Mouse (Mus musculus): ENCODE measurements around the gene Irf2bp2. TPM values are rescaled to one million over a fixed set of nuclear protein-coding genes. Genes with fewer than 3 reads are reported as not detected.

Gene Irf2bp2
- polyA plus RNA-seq (2015; fragmentation: Nextera tagmentation; extraction: Ambion mirVana) = 8.0 and 8.2 TPM in 2 replicates

DNA sequence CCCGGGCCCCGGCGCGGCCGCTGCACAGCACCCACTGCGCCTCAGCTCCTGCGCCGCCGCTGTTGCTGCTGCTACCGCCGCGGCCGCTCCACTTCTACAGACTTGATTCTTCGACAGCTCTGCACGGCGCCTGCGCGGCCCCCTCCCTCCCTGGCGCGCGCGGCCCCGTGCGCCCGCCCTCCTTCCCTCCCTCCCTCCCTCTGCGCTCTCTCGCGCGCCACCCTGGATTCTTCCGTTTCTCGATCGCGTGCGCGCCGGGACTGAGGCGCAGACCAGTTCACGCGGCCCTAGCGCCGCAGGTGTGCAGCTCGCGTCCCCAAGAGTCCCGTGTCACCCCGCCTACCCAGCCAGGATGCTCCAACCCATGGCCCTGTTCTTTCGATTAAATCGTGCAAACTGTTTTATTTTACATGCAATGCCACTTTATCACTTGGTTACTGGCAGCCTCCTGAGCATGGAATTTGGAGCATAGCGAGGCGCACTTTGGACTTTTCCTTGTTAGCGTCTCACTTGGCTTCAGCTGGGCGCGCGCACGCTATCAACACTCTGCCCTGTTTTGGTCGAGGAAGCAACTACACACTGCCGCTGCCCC lies at the start of gene Irf2bp2:
Irf2bp2 (minus strand) TSS at position 98 of the 592 bp plus-strand sequence.
- Histone ChIP-seq H3K36me3 (ENCODE audit: control insufficient read depth, insufficient read depth, low read length) (0 out of 2 replicates have a peak, but pooled peaks cover 4% of the 10 kb centered on the region), H3K27me3 (replicated peaks; ENCODE audit: control insufficient read depth, insufficient read depth, low read length) (no peaks in the 10 kb centered on the region), H3K9me3 (ENCODE audit: control insufficient read depth, low read length) (no peaks in the 10 kb centered on the region), H3K9ac (ENCODE audit: low read depth, low read length) (peak within 1 kb of the TSS; percentile 96), H3K27ac (ENCODE audit: low read depth, low read length) (peak within 1 kb of the TSS; percentile 100), H3K4me1 (ENCODE audit: control insufficient read depth, insufficient read depth, low read depth, low read length) (peaks cover 29% of the 10 kb centered on the region), H3K4me3 (ENCODE audit: low read length) (peak within 1 kb of the TSS; percentile 99), H3K4me2 (ENCODE audit: low read length) (peak within 1 kb of the TSS; percentile 96)
- ATAC-seq = peak; percentile 66
- under 1% methylated on average over 49 of the region's 56 CpGs for WGBS

DNA sequence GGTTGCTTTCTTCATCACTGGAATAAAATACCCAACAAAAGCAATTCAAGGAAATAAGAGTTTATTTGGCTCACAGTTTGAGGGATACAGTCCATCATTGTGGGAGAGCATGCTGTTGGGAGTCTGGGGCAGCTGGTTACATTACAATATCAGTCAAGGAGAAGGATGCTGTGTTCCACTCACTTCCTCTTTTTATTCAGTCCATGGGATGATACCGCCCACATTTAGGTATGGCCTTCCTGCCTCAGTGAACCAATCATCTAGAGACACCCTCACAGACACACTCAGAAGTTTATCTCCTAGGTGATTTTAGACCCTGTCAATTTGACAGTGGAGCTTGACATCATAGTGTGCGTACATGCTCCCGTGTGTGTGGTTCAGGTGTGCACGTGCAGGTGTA lies 48.9 kb upstream of the Irf2bp2 start:
- ATAC-seq = no peak
- Histone ChIP-seq H3K9ac (ENCODE audit: low read depth, low read length) (no peak overlapping the region), H3K4me3 (ENCODE audit: low read length) (no peak overlapping the region), H3K9me3 (ENCODE audit: control insufficient read depth, low read length) (0 out of 2 replicates have a peak, but pooled peaks cover 3% of the 10 kb centered on the region), H3K36me3 (ENCODE audit: control insufficient read depth, insufficient read depth, low read length) (no peaks in the 10 kb centered on the region), H3K27ac (ENCODE audit: low read depth, low read length) (no peak overlapping the region), H3K4me1 (ENCODE audit: control insufficient read depth, insufficient read depth, low read depth, low read length) (no peaks in the 10 kb centered on the region), H3K4me2 (ENCODE audit: low read length) (no peak overlapping the region), H3K27me3 (replicated peaks; ENCODE audit: control insufficient read depth, insufficient read depth, low read length) (no peaks in the 10 kb centered on the region)
- 96% methylated on average over 4 of the region's 4 CpGs for WGBS

DNA sequence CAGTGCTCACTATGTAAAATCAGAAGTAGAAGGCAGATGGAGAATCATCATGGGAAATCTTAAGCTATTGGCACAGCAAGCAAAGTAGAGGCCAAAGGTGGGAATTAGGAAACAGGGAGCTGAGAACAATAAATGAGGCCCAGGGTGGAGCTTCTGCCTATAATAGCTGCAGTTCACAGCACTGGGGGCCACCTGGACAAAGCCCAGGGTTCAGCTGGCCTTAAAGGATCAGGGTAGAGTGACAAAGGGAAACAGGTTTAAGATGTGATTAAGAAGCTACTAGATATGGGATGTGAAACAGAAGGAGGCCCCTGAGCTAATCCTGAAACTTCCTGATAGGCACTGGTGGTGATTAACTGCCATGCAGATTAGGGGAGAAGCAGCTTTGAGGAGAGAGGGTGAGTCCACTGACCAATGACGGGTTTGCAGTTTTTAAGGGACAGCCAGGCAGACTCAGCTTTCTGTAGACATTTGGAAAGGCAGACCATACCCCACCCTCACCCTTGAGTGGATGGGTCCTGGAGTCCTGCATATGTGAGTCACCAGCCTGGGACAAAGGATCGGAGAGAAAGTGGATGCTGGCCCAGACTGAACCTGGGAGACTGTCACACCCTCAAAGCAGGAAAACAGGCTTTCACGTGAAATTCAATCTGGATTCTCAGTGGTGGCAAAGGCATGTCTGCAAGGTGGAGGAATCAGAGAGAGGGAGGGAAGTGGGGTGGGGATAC lies 47.9 kb upstream of the Irf2bp2 start:
- H3K27me3 ChIP-seq (replicated peaks; ENCODE audit: control insufficient read depth, insufficient read depth, low read length) = no peaks in the 10 kb centered on the region

DNA sequence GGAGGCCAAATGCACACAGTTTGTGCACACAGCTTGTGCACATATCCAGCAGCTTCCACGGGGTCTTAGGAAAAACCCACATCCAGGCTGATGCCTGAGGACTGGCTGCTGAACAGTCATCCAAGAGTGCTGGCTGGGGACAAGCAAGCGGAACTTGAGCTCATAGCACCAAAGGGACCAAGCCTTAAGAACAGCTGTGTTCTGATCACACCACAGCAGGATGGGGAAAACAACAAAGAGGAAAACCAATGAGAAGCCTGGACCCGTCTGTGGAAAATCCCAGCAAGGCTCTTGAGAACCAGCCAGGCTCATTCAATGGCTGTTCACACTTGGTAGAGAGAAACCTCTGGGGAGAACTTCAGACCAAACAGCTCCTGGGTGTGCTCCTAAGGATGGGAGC lies 45.4 kb upstream of the Irf2bp2 start:
- no peaks in the 10 kb centered on the region for H3K27me3 ChIP-seq (replicated peaks; ENCODE audit: control insufficient read depth, insufficient read depth, low read length)
- no peak overlapping the region; the same call in 1 of the 2 replicates for H3K9ac ChIP-seq (ENCODE audit: low read depth, low read length)
- no peak overlapping the region for H3K4me2 ChIP-seq (ENCODE audit: low read length)
- H3K9me3 ChIP-seq (ENCODE audit: control insufficient read depth, low read length) = 0 out of 2 replicates have a peak, but pooled peaks cover 3% of the 10 kb centered on the region
- no peak for ATAC-seq
- H3K27ac ChIP-seq (ENCODE audit: low read depth, low read length) = no peak overlapping the region
- no peaks in the 10 kb centered on the region for H3K36me3 ChIP-seq (ENCODE audit: control insufficient read depth, insufficient read depth, low read length)
- WGBS = 72% methylated on average over 3 of the region's 3 CpGs
- H3K4me1 ChIP-seq (ENCODE audit: control insufficient read depth, insufficient read depth, low read depth, low read length) = no peaks in the 10 kb centered on the region
- no peak overlapping the region for H3K4me3 ChIP-seq (ENCODE audit: low read length)

More for the DNA sequence above, 47.9 kb upstream of the Irf2bp2 start:
- ATAC-seq = no peak
- Histone ChIP-seq H3K9me3 (ENCODE audit: control insufficient read depth, low read length) (0 out of 2 replicates have a peak, but pooled peaks cover 3% of the 10 kb centered on the region), H3K4me2 (ENCODE audit: low read length) (no peak overlapping the region), H3K27ac (ENCODE audit: low read depth, low read length) (no peak overlapping the region), H3K4me3 (ENCODE audit: low read length) (no peak overlapping the region), H3K9ac (ENCODE audit: low read depth, low read length) (no peak overlapping the region), H3K36me3 (ENCODE audit: control insufficient read depth, insufficient read depth, low read length) (no peaks in the 10 kb centered on the region), H3K4me1 (ENCODE audit: control insufficient read depth, insufficient read depth, low read depth, low read length) (no peaks in the 10 kb centered on the region)
- WGBS = 76% methylated on average over 3 of the region's 3 CpGs

DNA sequence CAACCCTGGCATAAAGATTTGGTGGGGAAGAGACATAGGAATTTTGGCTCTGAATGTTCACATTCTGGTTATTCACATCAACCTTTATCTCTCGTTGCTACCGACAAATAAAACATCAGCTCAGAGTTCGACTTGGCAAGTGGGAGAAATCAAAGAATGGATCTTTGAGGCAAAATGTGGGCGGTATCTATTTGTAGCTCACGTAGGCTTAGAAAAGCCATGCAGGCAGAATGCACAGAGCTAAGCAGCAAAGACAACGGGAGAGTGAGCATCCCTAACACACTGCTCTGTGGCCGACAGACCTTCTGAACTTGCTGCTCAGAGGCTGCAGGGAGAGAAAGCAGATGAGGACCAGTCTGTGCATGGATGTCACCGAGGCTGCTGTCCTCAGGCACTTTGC lies 44.2 kb upstream of the Irf2bp2 start:
- no peak overlapping the region for H3K4me2 ChIP-seq (ENCODE audit: low read length)
- no peak overlapping the region for H3K4me3 ChIP-seq (ENCODE audit: low read length)
- ATAC-seq = no peak
- H3K4me1 ChIP-seq (ENCODE audit: control insufficient read depth, insufficient read depth, low read depth, low read length) = no peaks in the 10 kb centered on the region
- 63% methylated on average over 8 of the region's 8 CpGs for WGBS
- no peak overlapping the region for H3K27ac ChIP-seq (ENCODE audit: low read depth, low read length)
- 0 out of 2 replicates have a peak, but pooled peaks cover 3% of the 10 kb centered on the region for H3K9me3 ChIP-seq (ENCODE audit: control insufficient read depth, low read length)
- H3K27me3 ChIP-seq (replicated peaks; ENCODE audit: control insufficient read depth, insufficient read depth, low read length) = no peaks in the 10 kb centered on the region
- no peak overlapping the region for H3K9ac ChIP-seq (ENCODE audit: low read depth, low read length)
- no peaks in the 10 kb centered on the region for H3K36me3 ChIP-seq (ENCODE audit: control insufficient read depth, insufficient read depth, low read length)

DNA sequence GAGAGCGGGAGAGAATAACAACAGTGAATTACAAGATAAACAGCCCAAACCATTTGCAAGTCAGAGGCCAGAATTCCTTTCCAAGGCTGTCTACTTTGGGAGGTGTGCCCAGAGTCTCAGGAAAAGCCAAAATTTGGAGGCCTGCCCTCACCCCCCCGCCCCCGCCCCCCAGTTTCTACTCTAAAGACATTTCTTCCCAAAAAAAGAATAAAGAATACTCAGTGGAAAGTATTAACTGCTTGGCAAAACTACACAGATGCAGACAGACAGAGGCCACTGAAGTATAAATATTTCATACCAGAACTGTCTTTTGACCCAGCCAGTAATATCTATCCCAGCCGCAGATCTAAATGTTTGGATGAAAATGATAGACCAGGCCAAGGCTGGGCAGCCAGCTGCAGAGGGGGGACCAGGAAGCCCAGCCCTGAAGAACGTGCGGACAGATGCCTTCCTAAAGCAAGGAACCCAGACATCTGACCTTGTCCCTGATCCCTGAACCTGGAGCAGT lies 40.8 kb upstream of the Irf2bp2 start:
- H3K27me3 ChIP-seq (replicated peaks; ENCODE audit: control insufficient read depth, insufficient read depth, low read length) = no peaks in the 10 kb centered on the region
- no peak overlapping the region for H3K4me3 ChIP-seq (ENCODE audit: low read length)
- WGBS = 72% methylated on average over 6 of the region's 6 CpGs
- no peak overlapping the region for H3K27ac ChIP-seq (ENCODE audit: low read depth, low read length)
- H3K9me3 ChIP-seq (ENCODE audit: control insufficient read depth, low read length) = 0 out of 2 replicates have a peak, but pooled peaks cover 3% of the 10 kb centered on the region
- ATAC-seq = no peak
- H3K36me3 ChIP-seq (ENCODE audit: control insufficient read depth, insufficient read depth, low read length) = no peaks in the 10 kb centered on the region
- no peak overlapping the region for H3K4me2 ChIP-seq (ENCODE audit: low read length)
- H3K9ac ChIP-seq (ENCODE audit: low read depth, low read length) = no peak overlapping the region
- H3K4me1 ChIP-seq (ENCODE audit: control insufficient read depth, insufficient read depth, low read depth, low read length) = no peaks in the 10 kb centered on the region

DNA sequence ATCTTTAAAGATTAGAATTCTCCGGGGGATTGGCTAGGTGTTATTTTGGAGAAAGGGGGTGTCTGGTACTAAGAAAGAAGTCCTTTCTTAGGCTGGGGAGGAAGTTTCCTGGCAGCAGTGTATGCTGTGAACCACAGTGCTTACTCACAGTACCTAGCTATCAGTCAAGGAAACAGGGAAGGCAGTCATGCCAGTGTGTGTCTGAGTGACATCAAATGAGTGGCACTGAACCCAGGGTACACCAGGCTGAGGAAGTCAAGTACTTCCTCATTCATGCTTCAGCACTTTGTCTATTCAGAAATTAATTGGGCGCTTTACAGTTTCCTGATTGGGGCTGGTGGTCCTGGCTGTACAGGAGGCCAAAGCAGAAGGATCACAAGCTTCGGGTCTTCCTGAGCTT lies 34.8 kb upstream of the Irf2bp2 start:
- no peak overlapping the region for H3K4me3 ChIP-seq (ENCODE audit: low read length)

DNA sequence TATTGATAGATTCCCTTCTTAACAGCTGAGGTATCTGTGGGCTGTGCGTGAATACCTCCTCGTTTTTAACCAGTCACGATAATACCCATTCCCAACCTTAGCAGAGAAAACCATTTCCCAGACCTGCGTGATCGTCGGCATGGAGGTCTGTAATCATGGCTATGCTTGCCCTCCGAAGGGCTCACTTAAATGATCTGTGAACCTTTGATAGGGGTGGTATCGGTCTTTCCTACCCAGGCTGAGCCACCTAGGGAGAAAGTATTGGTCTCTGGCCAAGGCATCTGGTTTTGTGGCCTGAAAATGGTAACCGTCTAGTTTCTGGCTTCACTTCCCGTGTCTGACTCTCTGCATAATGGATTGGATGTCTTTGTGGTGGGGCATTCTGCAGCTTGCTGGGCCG lies 32.6 kb upstream of the Irf2bp2 start:
- no peak overlapping the region for H3K27ac ChIP-seq (ENCODE audit: low read depth, low read length)
- no peaks in the 10 kb centered on the region for H3K36me3 ChIP-seq (ENCODE audit: control insufficient read depth, insufficient read depth, low read length)
- H3K9ac ChIP-seq (ENCODE audit: low read depth, low read length) = no peak overlapping the region
- 88% methylated on average over 11 of the region's 11 CpGs for WGBS
- no peak overlapping the region for H3K4me2 ChIP-seq (ENCODE audit: low read length)
- 0 out of 2 replicates have a peak, but pooled peaks cover 3% of the 10 kb centered on the region for H3K9me3 ChIP-seq (ENCODE audit: control insufficient read depth, low read length)
- H3K4me3 ChIP-seq (ENCODE audit: low read length) = no peak overlapping the region
- H3K4me1 ChIP-seq (ENCODE audit: control insufficient read depth, insufficient read depth, low read depth, low read length) = no peaks in the 10 kb centered on the region
- ATAC-seq = no peak
- no peaks in the 10 kb centered on the region for H3K27me3 ChIP-seq (replicated peaks; ENCODE audit: control insufficient read depth, insufficient read depth, low read length)

More for the DNA sequence above, 34.8 kb upstream of the Irf2bp2 start:
- H3K4me1 ChIP-seq (ENCODE audit: control insufficient read depth, insufficient read depth, low read depth, low read length) = no peaks in the 10 kb centered on the region
- no peaks in the 10 kb centered on the region for H3K36me3 ChIP-seq (ENCODE audit: control insufficient read depth, insufficient read depth, low read length)
- 0 out of 2 replicates have a peak, but pooled peaks cover 3% of the 10 kb centered on the region for H3K9me3 ChIP-seq (ENCODE audit: control insufficient read depth, low read length)
- H3K4me2 ChIP-seq (ENCODE audit: low read length) = no peak overlapping the region
- ATAC-seq = no peak
- H3K9ac ChIP-seq (ENCODE audit: low read depth, low read length) = no peak overlapping the region
- 96% methylated on average over 3 of the region's 3 CpGs for WGBS
- H3K27me3 ChIP-seq (replicated peaks; ENCODE audit: control insufficient read depth, insufficient read depth, low read length) = no peaks in the 10 kb centered on the region
- H3K27ac ChIP-seq (ENCODE audit: low read depth, low read length) = no peak overlapping the region

DNA sequence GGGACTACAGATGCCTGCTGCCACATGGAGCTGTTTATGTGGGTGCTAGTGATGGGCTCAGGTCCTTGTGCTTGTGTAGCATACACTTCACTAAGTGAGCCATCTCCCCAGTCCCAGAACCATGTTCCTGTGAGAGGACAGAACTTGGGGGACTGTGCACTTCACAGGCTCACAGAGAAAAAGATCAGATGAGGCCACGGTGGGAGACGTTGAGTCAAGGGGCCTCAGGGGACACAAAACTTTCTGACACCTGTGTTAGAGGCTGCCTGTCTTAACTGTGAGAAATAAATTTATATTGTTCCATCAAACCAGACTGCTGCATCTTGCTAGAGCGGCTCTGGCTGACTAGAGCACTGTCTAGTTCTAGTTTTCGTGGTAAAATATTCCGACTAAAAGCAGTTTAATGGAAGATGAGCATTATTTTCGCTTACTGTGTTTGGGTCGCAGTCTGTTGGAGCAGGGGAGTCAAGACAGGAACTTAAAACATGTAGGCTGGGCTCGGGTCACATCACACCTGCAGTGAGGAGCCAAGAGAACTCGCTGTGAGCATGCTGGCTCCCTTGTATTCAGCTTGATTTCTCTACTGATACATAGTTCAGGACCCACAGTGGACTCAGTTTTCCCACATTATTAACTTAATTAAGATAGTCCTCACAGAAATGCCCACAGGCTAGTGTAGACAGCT lies 28.5 kb upstream of the Irf2bp2 start:
- H3K4me2 ChIP-seq (ENCODE audit: low read length) = no peak overlapping the region
- no peak overlapping the region for H3K9ac ChIP-seq (ENCODE audit: low read depth, low read length)
- H3K4me3 ChIP-seq (ENCODE audit: low read length) = no peak overlapping the region
- WGBS = 92% methylated on average over 9 of the region's 9 CpGs
- H3K9me3 ChIP-seq (ENCODE audit: control insufficient read depth, low read length) = no peaks in the 10 kb centered on the region
- no peaks in the 10 kb centered on the region for H3K36me3 ChIP-seq (ENCODE audit: control insufficient read depth, insufficient read depth, low read length)
- no peak overlapping the region for H3K27ac ChIP-seq (ENCODE audit: low read depth, low read length)
- H3K4me1 ChIP-seq (ENCODE audit: control insufficient read depth, insufficient read depth, low read depth, low read length) = no peaks in the 10 kb centered on the region
- no peaks in the 10 kb centered on the region for H3K27me3 ChIP-seq (replicated peaks; ENCODE audit: control insufficient read depth, insufficient read depth, low read length)
- ATAC-seq = no peak

Measured in hindbrain, embryonic 16.5 days (tissue).